Mouse (Mus musculus): ENCODE data around the gene Nsun7. TPM values are rescaled to one million over a fixed set of nuclear protein-coding genes. Genes with fewer than 3 reads are reported as not detected.

Gene Nsun7
- polyA plus RNA-seq, 2 experiments = 0.02 TPM; not detected in 1

DNA sequence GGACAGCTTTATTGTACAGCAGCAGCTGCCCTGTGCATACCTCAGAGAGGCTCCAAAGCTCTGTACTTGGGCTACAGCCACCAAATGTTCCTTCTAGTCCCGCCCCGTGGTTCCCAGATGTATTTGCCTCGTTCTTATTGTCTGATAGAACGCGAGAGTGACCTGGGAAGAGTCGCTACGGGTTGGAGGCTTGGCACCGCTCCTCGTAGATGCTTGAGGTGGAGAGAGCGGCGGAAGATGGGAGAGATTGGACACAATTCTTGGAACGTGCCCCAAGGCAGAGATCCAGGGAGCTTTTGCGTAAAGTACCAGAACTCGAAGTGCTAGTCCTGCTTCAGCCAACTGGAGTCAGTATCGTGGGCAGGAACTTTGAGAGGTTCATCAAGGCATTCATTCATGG, 36.8 kb upstream of the Nsun7 start:
- TF ChIP-seq EP300 (IDR thresholded peaks at IDR 0.05; ENCODE audit: low read depth) (no peak), CTCF (IDR thresholded peaks at IDR 0.05; ENCODE audit: low read depth) (no peak)
- DNase-seq (ENCODE audit: low read depth in 3 of 3, low spot score in 3 of 3) (no peak), ATAC-seq (ENCODE audit: insufficient read depth) (no peak)
- H3K36me3 ChIP-seq (replicated peaks; ENCODE audit: control insufficient read depth, insufficient read depth, low read depth) = no peaks in the 10 kb centered on the region
- no peak overlapping the region for H3K4me2 ChIP-seq (ENCODE audit: low read depth)
- 76% methylated on average over 15 of the region's 15 CpGs for WGBS (ENCODE audit: insufficient replicate concordance)
- no peaks in the 10 kb centered on the region for H3K4me1 ChIP-seq (replicated peaks; ENCODE audit: control insufficient read depth in 2 of 2, insufficient read depth in 2 of 2, low read length in 1 of 2)
- no peak overlapping the region for H3K4me3 ChIP-seq (ENCODE audit: insufficient read depth in 1 of 2, low read depth in 2 of 2, low read length in 2 of 2)
- no peak overlapping the region for H3K27ac ChIP-seq
- H3K9me3 ChIP-seq (ENCODE audit: control insufficient read depth, low read length) = no peaks in the 10 kb centered on the region
- no peak overlapping the region for H3K9ac ChIP-seq (replicated peaks)
- H3K27me3 ChIP-seq (ENCODE audit: control insufficient read depth, insufficient read depth, low read length) = no peaks in the 10 kb centered on the region

DNA sequence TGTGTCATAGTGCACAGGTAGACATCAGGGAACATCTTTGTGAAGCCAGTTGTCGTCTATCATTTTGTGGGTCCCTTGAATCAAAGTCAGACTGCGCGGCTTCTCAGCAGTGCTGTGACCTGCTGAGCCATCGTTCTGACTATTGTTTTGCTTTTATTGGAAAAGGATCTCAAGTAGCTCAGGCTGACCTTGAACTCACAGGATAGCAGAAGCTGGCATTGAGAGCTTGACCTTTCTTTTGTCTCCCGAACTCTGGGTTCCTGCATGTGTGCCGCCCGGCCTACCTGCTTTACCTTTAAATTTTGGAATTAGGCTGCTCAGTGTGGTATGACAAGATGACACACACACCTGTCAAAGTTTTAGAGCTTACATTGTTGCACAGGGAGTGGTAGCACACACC, 33.2 kb upstream of the Nsun7 start:
- Histone ChIP-seq H3K27me3 (ENCODE audit: control insufficient read depth, insufficient read depth, low read length) (no peaks in the 10 kb centered on the region), H3K4me3 (ENCODE audit: insufficient read depth in 1 of 2, low read depth in 2 of 2, low read length in 2 of 2) (no peak overlapping the region), H3K9me3 (ENCODE audit: control insufficient read depth, low read length) (no peaks in the 10 kb centered on the region), H3K27ac (no peak overlapping the region), H3K4me2 (ENCODE audit: low read depth) (no peak overlapping the region), H3K4me1 (replicated peaks; ENCODE audit: control insufficient read depth in 2 of 2, insufficient read depth in 2 of 2, low read length in 1 of 2) (no peaks in the 10 kb centered on the region), H3K36me3 (replicated peaks; ENCODE audit: control insufficient read depth, insufficient read depth, low read depth) (no peaks in the 10 kb centered on the region), H3K9ac (replicated peaks) (no peak overlapping the region)
- no peak for ATAC-seq (ENCODE audit: insufficient read depth)
- no peak for TF ChIP-seq EP300 (IDR thresholded peaks at IDR 0.05; ENCODE audit: low read depth)
- TF ChIP-seq CTCF (IDR thresholded peaks at IDR 0.05; ENCODE audit: low read depth) = no peak
- 83% methylated on average over 7 of the region's 7 CpGs for WGBS (ENCODE audit: insufficient replicate concordance)
- DNase-seq (ENCODE audit: low read depth in 3 of 3, low spot score in 3 of 3) = no peak

DNA sequence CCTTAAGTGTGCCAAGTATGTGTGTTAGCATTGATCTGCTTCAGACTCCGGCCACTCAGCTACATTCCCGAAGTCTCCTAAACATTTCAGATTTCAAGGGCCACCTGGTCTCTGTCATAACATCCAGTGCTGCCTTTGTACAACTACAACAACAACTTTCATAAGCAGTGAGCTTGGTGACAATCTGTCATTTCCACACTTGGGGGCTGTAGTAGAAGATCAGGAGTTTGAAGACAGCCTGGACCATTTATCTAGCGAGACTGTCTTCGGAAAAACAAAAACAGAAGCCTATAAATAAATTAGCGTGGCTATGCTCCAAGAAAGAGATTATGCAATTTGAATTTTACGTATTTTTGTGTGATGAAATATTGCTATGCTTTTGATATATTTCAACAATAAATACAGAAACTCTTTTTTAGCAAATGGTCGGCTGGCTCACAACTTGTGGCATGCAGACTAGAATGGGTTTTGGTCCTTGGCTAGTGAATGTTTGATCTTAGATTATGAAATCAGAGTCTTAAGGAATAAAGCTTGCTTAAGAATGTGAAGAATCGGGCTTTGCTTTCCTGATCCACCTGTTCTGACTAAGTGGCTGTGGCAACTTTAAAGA, 27.9 kb upstream of the Nsun7 start:
- no peak overlapping the region for H3K9ac ChIP-seq (replicated peaks)
- no peak overlapping the region for H3K4me3 ChIP-seq (ENCODE audit: insufficient read depth in 1 of 2, low read depth in 2 of 2, low read length in 2 of 2)
- peaks cover 0 to 11% of the 10 kb centered on the region in 2 experiments; a peak in 3 of 4 replicates for H3K4me1 ChIP-seq (replicated peaks; ENCODE audit: control insufficient read depth in 2 of 2, insufficient read depth in 2 of 2, low read length in 1 of 2)
- H3K4me2 ChIP-seq (ENCODE audit: low read depth) = no peak overlapping the region
- DNase-seq (ENCODE audit: low read depth in 3 of 3, low spot score in 3 of 3) (no peak), ATAC-seq (ENCODE audit: insufficient read depth) (no peak)
- H3K27ac ChIP-seq = no peak overlapping the region
- no peaks in the 10 kb centered on the region for H3K27me3 ChIP-seq (ENCODE audit: control insufficient read depth, insufficient read depth, low read length)
- TF ChIP-seq CTCF (IDR thresholded peaks at IDR 0.05; ENCODE audit: low read depth) (no peak), EP300 (IDR thresholded peaks at IDR 0.05; ENCODE audit: low read depth) (no peak)
- no peaks in the 10 kb centered on the region for H3K36me3 ChIP-seq (replicated peaks; ENCODE audit: control insufficient read depth, insufficient read depth, low read depth)
- no peaks in the 10 kb centered on the region for H3K9me3 ChIP-seq (ENCODE audit: control insufficient read depth, low read length)
- WGBS (ENCODE audit: insufficient replicate concordance) = 73% methylated on average over 8 of the region's 8 CpGs

DNA sequence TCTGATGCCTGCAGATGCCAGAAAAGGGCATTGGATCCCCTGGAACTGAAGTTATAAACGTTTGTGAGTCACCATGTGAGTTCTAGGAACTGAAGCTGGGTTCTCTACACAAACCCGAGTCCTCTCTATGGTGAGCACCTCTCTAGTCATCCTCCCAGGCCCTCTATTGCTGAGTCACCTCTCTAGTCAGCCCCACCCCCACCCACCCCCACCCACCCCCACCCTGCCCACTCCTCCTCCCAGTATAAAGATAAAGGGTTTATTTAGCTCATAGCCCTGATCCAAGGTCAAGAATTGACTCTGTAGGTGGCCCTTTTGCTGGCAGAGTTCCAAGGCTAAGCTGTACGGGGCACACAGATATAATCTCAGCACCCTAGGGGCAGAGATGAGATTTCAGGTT, 27.2 kb upstream of the Nsun7 start:
- H3K4me3 ChIP-seq (ENCODE audit: insufficient read depth in 1 of 2, low read depth in 2 of 2, low read length in 2 of 2) = no peak overlapping the region
- no peaks in the 10 kb centered on the region for H3K9me3 ChIP-seq (ENCODE audit: control insufficient read depth, low read length)
- 10% methylated on average over 3 of the region's 3 CpGs for WGBS (ENCODE audit: insufficient replicate concordance)
- H3K9ac ChIP-seq (replicated peaks) = no peak overlapping the region
- H3K27ac ChIP-seq = no peak overlapping the region
- ATAC-seq (ENCODE audit: insufficient read depth) = peak; percentile 84
- no peak for TF ChIP-seq CTCF (IDR thresholded peaks at IDR 0.05; ENCODE audit: low read depth)
- TF ChIP-seq EP300 (IDR thresholded peaks at IDR 0.05; ENCODE audit: low read depth) = no peak
- DNase-seq (ENCODE audit: low read depth in 3 of 3, low spot score in 3 of 3) = peak in 1 of 3 experiments; percentile 29
- peaks cover 0 to 11% of the 10 kb centered on the region in 2 experiments; a peak in 3 of 4 replicates for H3K4me1 ChIP-seq (replicated peaks; ENCODE audit: control insufficient read depth in 2 of 2, insufficient read depth in 2 of 2, low read length in 1 of 2)
- no peak overlapping the region for H3K4me2 ChIP-seq (ENCODE audit: low read depth)
- H3K36me3 ChIP-seq (replicated peaks; ENCODE audit: control insufficient read depth, insufficient read depth, low read depth) = no peaks in the 10 kb centered on the region
- H3K27me3 ChIP-seq (ENCODE audit: control insufficient read depth, insufficient read depth, low read length) = no peaks in the 10 kb centered on the region

DNA sequence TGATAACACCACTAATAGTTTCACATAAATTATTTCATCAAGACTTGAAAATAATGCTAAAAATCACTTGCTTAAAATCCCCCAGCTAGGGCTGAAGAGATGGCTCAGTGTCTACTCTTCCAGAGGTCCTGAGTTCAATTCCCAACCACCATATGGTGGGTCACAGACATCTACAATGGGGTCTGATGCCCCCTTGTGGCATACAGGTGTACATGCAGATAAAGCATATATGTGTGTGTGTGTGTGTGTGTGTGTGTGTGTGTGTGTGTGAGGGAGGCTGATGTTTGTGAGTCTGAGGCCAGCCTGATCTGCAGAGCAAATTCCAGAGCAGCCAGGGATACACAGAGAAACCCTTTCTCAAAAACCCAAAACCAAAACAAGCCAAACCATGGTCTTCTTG, 17.8 kb upstream of the Nsun7 start:
- DNase-seq (ENCODE audit: low read depth in 3 of 3, low spot score in 3 of 3) = no peak
- no peak overlapping the region for H3K9ac ChIP-seq (replicated peaks)
- no peak overlapping the region for H3K4me3 ChIP-seq (ENCODE audit: insufficient read depth in 1 of 2, low read depth in 2 of 2, low read length in 2 of 2)
- ATAC-seq (ENCODE audit: insufficient read depth) = no peak
- no peaks in the 10 kb centered on the region; a peak in 1 of 4 replicates for H3K4me1 ChIP-seq (replicated peaks; ENCODE audit: control insufficient read depth in 2 of 2, insufficient read depth in 2 of 2, low read length in 1 of 2)
- no peaks in the 10 kb centered on the region for H3K27me3 ChIP-seq (ENCODE audit: control insufficient read depth, insufficient read depth, low read length)
- TF ChIP-seq CTCF (IDR thresholded peaks at IDR 0.05; ENCODE audit: low read depth) = peak; percentile 71
- TF ChIP-seq EP300 (IDR thresholded peaks at IDR 0.05; ENCODE audit: low read depth) = no peak
- no peaks in the 10 kb centered on the region for H3K9me3 ChIP-seq (ENCODE audit: control insufficient read depth, low read length)
- no peak overlapping the region for H3K4me2 ChIP-seq (ENCODE audit: low read depth)
- no peak overlapping the region for H3K27ac ChIP-seq
- no peaks in the 10 kb centered on the region for H3K36me3 ChIP-seq (replicated peaks; ENCODE audit: control insufficient read depth, insufficient read depth, low read depth)

Data from liver, embryonic 14.5 days (tissue).